ENCODE assay signal across 12 mouse cellular contexts in genomic region chr6:142858937-142859336, GRCm38 (mm10). TPM values are rescaled to one million over a fixed set of nuclear protein-coding genes. Genes with fewer than 3 reads are reported as not detected.
DNase-seq lines count a peak whose midpoint lies in the region; ATAC-seq and TF ChIP-seq lines count a peak whose summit lies in the region.
"Had no signal": no experiment of that assay in that cellular context is flagged by ENCODE, and none has a peak within 500 bp of the region (broad histone marks: within the 10 kb centered on the region; RNA-seq: fewer than 3 reads in every experiment).

No protein-coding gene starts in this region.

- 96% methylated on average over 2 of the region's 2 CpGs for WGBS in cerebellum, adult 2 months
- 62% methylated on average over 2 of the region's 2 CpGs for WGBS in liver, embryonic 14.5 days (ENCODE audit: insufficient replicate concordance)

- no peaks in the 10 kb centered on the region for H3K79me2 ChIP-seq in MEL (ENCODE audit: control insufficient read depth, insufficient read depth, low read length, poor library complexity)

- DNase-seq in cerebellum, adult 2 months, result no peak
- no peak for DNase-seq in cerebellum, adult 9-11 months
- peak; percentile 24 for DNase-seq in kidney, postnatal 10 days
- no peak for DNase-seq in kidney, postnatal 14 days
- peak; percentile 60 for DNase-seq in MEL (ENCODE audit: low read depth, low spot score)
- no peak for DNase-seq in liver, embryonic 14.5 days (ENCODE audit: low read depth in 3 of 3, low spot score in 3 of 3)
- DNase-seq in neural tube, embryonic 10.5 days (ENCODE audit: extremely low spot score, low spot score), result no peak
- DNase-seq in yolk sac, embryonic 10.5 days (ENCODE audit: low spot score), result no peak
- DNase-seq: adrenal gland, postnatal 14 days; heart, postnatal 14 days had no signal

- peak; percentile 39; the same call in 1 of the 2 replicates for TF ChIP-seq CTCF in cerebellum, adult 2 months (IDR thresholded peaks at IDR 0.05; ENCODE audit: borderline replicate concordance, insufficient read depth, low read depth, low read length)
- TF ChIP-seq CTCF in MEL (IDR thresholded peaks at IDR 0.05 in 2 of 3, conservative IDR thresholded peaks at IDR 0.05 in 1 of 3; ENCODE audit: control insufficient read depth in 1 of 3, insufficient read depth in 1 of 3, low read depth in 2 of 3, low read length in 3 of 3, poor library complexity in 1 of 3, severe bottlenecking in 1 of 3), result peak; percentile 65 to 94 (median 74)
- TF ChIP-seq CTCF in liver, embryonic 14.5 days (IDR thresholded peaks at IDR 0.05; ENCODE audit: low read depth), result peak; percentile 76

- TF ChIP-seq RAD21 in MEL (IDR thresholded peaks at IDR 0.05; ENCODE audit: low read depth, low read length), result peak; percentile 58

- no peak overlapping the region for H3K27ac ChIP-seq in cerebellum, adult 2 months (ENCODE audit: insufficient read depth, low read length)
- no peak overlapping the region for H3K27ac ChIP-seq in MEL (ENCODE audit: control insufficient read depth, low read depth, low read length)
- no peak overlapping the region for H3K27ac ChIP-seq in liver, embryonic 14.5 days
- H3K27ac ChIP-seq: neural tube, embryonic 12.5 days had no signal

- no peak overlapping the region for H3K4me2 ChIP-seq in liver, embryonic 14.5 days (ENCODE audit: low read depth)
- H3K4me2 ChIP-seq: neural tube, embryonic 12.5 days had no signal

- no peak for TF ChIP-seq EP300 in MEL (IDR thresholded peaks at IDR 0.05; ENCODE audit: low read depth in 1 of 2, low read length in 2 of 2)
- no peak for TF ChIP-seq EP300 in liver, embryonic 14.5 days (IDR thresholded peaks at IDR 0.05; ENCODE audit: low read depth)

- no peak for TF ChIP-seq POLR2A in cerebellum, adult 2 months (IDR thresholded peaks at IDR 0.05; ENCODE audit: borderline replicate concordance, insufficient read depth, low read length)
- no peak for TF ChIP-seq POLR2A in MEL (IDR thresholded peaks at IDR 0.05; ENCODE audit: control insufficient read depth in 1 of 2, insufficient read depth in 1 of 2, low read depth in 1 of 2, low read length in 2 of 2, poor library complexity in 1 of 2)

- H3K4me3 ChIP-seq in cerebellum, adult 2 months (replicated peaks; ENCODE audit: insufficient read depth, low read depth, low read length), result no peak overlapping the region
- no peak overlapping the region for H3K4me3 ChIP-seq in MEL (ENCODE audit: control insufficient read depth in 1 of 2, insufficient read depth in 1 of 2, low read depth in 2 of 2, low read length in 2 of 2)
- no peak overlapping the region for H3K4me3 ChIP-seq in liver, embryonic 14.5 days (ENCODE audit: insufficient read depth in 1 of 2, low read depth in 2 of 2, low read length in 2 of 2)
- H3K4me3 ChIP-seq: neural tube, embryonic 12.5 days had no signal

- peaks cover 0 to 2% of the 10 kb centered on the region in 2 experiments; a peak in 2 of 4 replicates for H3K36me3 ChIP-seq in MEL (ENCODE audit: control insufficient read depth in 1 of 2, insufficient read depth in 2 of 2, low read length in 2 of 2)
- H3K36me3 ChIP-seq in liver, embryonic 14.5 days (replicated peaks; ENCODE audit: control insufficient read depth, insufficient read depth, low read depth), result no peaks in the 10 kb centered on the region

- no peak overlapping the region for H3K9ac ChIP-seq in MEL (ENCODE audit: control insufficient read depth, low read depth, low read length, poor library complexity, severe bottlenecking)
- no peak overlapping the region for H3K9ac ChIP-seq in liver, embryonic 14.5 days (replicated peaks)
- H3K9ac ChIP-seq: neural tube, embryonic 12.5 days had no signal

- no peaks in the 10 kb centered on the region for H3K27me3 ChIP-seq in cerebellum, adult 2 months (ENCODE audit: control insufficient read depth, insufficient read depth, low read length)
- H3K27me3 ChIP-seq in MEL (ENCODE audit: control insufficient read depth in 1 of 2, insufficient read depth in 2 of 2, low read length in 2 of 2), result no peaks in the 10 kb centered on the region; a peak in 1 of 4 replicates
- no peaks in the 10 kb centered on the region for H3K27me3 ChIP-seq in liver, embryonic 14.5 days (ENCODE audit: control insufficient read depth, insufficient read depth, low read length)
- H3K27me3 ChIP-seq: neural tube, embryonic 12.5 days had no signal

- H3K4me1 ChIP-seq in cerebellum, adult 2 months (ENCODE audit: control insufficient read depth, insufficient read depth, low read length), result no peaks in the 10 kb centered on the region
- 0 out of 4 replicates have a peak, but pooled peaks cover 0 to 5% of the 10 kb centered on the region in 2 experiments for H3K4me1 ChIP-seq in MEL (ENCODE audit: control insufficient read depth in 1 of 2, insufficient read depth in 2 of 2, low read length in 2 of 2)
- no peaks in the 10 kb centered on the region for H3K4me1 ChIP-seq in liver, embryonic 14.5 days (replicated peaks; ENCODE audit: control insufficient read depth in 2 of 2, insufficient read depth in 2 of 2, low read length in 1 of 2)

- no peaks in the 10 kb centered on the region for H3K9me3 ChIP-seq in MEL (replicated peaks; ENCODE audit: insufficient read depth, low read length)
- H3K9me3 ChIP-seq in liver, embryonic 14.5 days (ENCODE audit: control insufficient read depth, low read length), result no peaks in the 10 kb centered on the region
- H3K9me3 ChIP-seq: neural tube, embryonic 12.5 days had no signal

- ATAC-seq in liver, embryonic 14.5 days (ENCODE audit: insufficient read depth), result no peak

TF ChIP-seq in MEL, 35 proteins besides CTCF, POLR2A, EP300 and RAD21:
- peak; percentile 54 for TF ChIP-seq ZC3H11A (IDR thresholded peaks at IDR 0.05; ENCODE audit: low read depth, low read length)
- TF ChIP-seq MYC (IDR thresholded peaks at IDR 0.05; ENCODE audit: low read depth, low read length), result no peak; the same call in 1 of the 2 replicates
- TF ChIP-seq SMC3 (IDR thresholded peaks at IDR 0.05; ENCODE audit: low read depth, low read length), result peak; percentile 77

RNA-seq across cellular contexts. Expression of gene Sult6b2, which starts 54.6 kb away (rescaled TPM):
- polyA plus RNA-seq in cerebellum, adult 2 months (2012; rRNA removed), result 0.38 and 0.44 TPM in 2 replicates
- total RNA-seq in MEL (2012; rRNA removed), result not detected in 2 replicates
- under 1 TPM in 1 of 2 experiments, not detected in 1; 0.07 TPM for polyA plus RNA-seq in MEL (2012; ENCODE audit: insufficient read depth in 1 of 2, insufficient read length in 2 of 2, low read depth in 1 of 2, low replicate concordance in 2 of 2, missing spikeins in 1 of 2)
- not detected in 2 replicates for polyA plus RNA-seq in liver, embryonic 14.5 days (2012; rRNA removed)
- not detected in 2 replicates for polyA plus RNA-seq in liver, embryonic 14.5 days (2014; fragmentation: Nextera tagmentation; extraction: Ambion mirVana)
- total RNA-seq: adrenal gland, postnatal 14 days; heart, postnatal 14 days had no signal
- polyA plus RNA-seq: lung, embryonic 16.5 days had no signal

Comparison
In these comparisons a context has a peak if more than half of its experiments do, and no peak if none do; other contexts are left out.
1. DNase-seq: peak in kidney, postnatal 10 days (single experiment) and MEL (single experiment); none in cerebellum, adult 2 months (0 of 2), cerebellum, adult 9-11 months (single experiment), kidney, postnatal 14 days (single experiment), liver, embryonic 14.5 days (0 of 3), neural tube, embryonic 10.5 days (single experiment) and yolk sac, embryonic 10.5 days (single experiment).
2. Peak in every context shown above with its lines, with median percentiles within 50 percentile points of each other: CTCF ChIP-seq.